Mouse (Mus musculus) neural tube, embryonic 12.5 days (tissue): ENCODE measurements around the gene Zfp512b. TPM values are rescaled to one million over a fixed set of nuclear protein-coding genes. Genes with fewer than 3 reads are reported as not detected.

Experiments
- microRNA-seq: library from miRNA; unstranded; fragments of <30 nt; microRNA quantifications from one replicate; pipeline ENCODE4, GENCODE M21; 2017
- polyA plus RNA-seq: library from polyadenylated mRNA; unstranded; fragments of >200 nt; fragmentation: Nextera tagmentation; extraction: Ambion mirVana; gene quantifications from 2 replicates; pipeline ENCODE4 v1.2.1, GENCODE M21; 2016

Gene Zfp512b
- polyA plus RNA-seq, 1 experiment from 2014 or later, result 89.6 TPM

Small RNAs within 50 kb of the gene (microRNA-seq; reads per million reads assigned to microRNA genes)
- not detected for gene Mir7006

Other genes with a start within 250 kb of the Zfp512b start
- gene Zgpat, start 227.9 kb downstream of the Zfp512b start, polyA plus RNA-seq, result 69.8 and 74.4 TPM in 2 replicates
- gene Arfrp1, start 227.4 kb downstream of the Zfp512b start, polyA plus RNA-seq, result 79.6 and 82.7 TPM in 2 replicates
- 36.8 and 41.8 TPM in 2 replicates for gene Lime1, start 212.7 kb downstream of the Zfp512b start, polyA plus RNA-seq
- gene Zbtb46, start 133.4 kb downstream of the Zfp512b start, polyA plus RNA-seq, result 26.8 and 27.2 TPM in 2 replicates
- gene Abhd16b, start 99.6 kb downstream of the Zfp512b start, polyA plus RNA-seq, result 0.14 TPM in 1 of 2 replicates, not detected in the other
- gene Tpd52l2, start 95.7 kb downstream of the Zfp512b start, polyA plus RNA-seq, result 127 and 130 TPM in 2 replicates
- 141 and 147 TPM in 2 replicates for gene Dnajc5, start 72.3 kb downstream of the Zfp512b start, polyA plus RNA-seq
- 59.9 and 65.9 TPM in 2 replicates for gene Uckl1, start 7.9 kb downstream of the Zfp512b start, polyA plus RNA-seq
- 72.9 and 78.0 TPM in 2 replicates for gene Prpf6, start 935 bp downstream of the Zfp512b start, polyA plus RNA-seq
- 107 and 112 TPM in 2 replicates for gene Samd10, start 6.4 kb upstream of the Zfp512b start, polyA plus RNA-seq
- not detected in 2 replicates for gene Gm29797, start 64.2 kb upstream of the Zfp512b start, polyA plus RNA-seq
- 20.3 and 20.6 TPM in 2 replicates for gene Sox18, start 78.8 kb upstream of the Zfp512b start, polyA plus RNA-seq
- 27.3 and 30.0 TPM in 2 replicates for gene Tcea2, start 87.5 kb upstream of the Zfp512b start, polyA plus RNA-seq
- 44.0 and 44.8 TPM in 2 replicates for gene Rgs19, start 101.2 kb upstream of the Zfp512b start, polyA plus RNA-seq
- not detected in 2 replicates for gene Lkaaear1, start 105.6 kb upstream of the Zfp512b start, polyA plus RNA-seq
- 36.4 and 39.6 TPM in 2 replicates for gene Oprl1, start 122.2 kb upstream of the Zfp512b start, polyA plus RNA-seq
- 70.4 and 79.3 TPM in 2 replicates for gene Myt1, start 170.5 kb upstream of the Zfp512b start, polyA plus RNA-seq
- 36.4 and 38.5 TPM in 2 replicates for gene Pcmtd2, start 245.1 kb upstream of the Zfp512b start, polyA plus RNA-seq